Mouse (Mus musculus): ENCODE measurements at regions not wholly inside any gene's neighbourhood (a gene's known extent, or its start where the extent isn't known, plus 50 kb on each side); places are given as distances from the start of the nearest gene placed in this dataset.
A peak's percentile ranks its signal among the peaks of the same experiment; 100 is the strongest.

DNA sequence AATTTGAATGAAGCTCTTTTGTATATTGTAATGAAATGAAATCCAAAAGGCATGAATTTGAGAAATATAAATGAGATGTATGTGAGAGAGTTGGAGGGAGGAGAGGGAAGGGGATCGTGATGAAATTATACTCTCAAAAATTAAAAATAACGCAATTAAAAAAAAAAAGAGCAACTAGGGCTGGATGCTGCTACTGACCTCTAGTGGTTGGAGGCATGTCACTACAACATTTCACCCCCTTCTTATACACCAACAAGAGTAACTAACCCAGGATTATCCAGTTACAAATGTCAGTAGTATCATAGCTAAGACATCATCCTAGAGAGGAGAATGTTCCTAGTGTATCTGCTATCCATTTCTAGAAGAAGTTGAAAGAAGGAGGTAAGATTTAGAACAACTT lies 678.8 kb upstream of the Sox9 start:
- no peak for DNase-seq (ENCODE audit: low spot score)
- H3K36me3 ChIP-seq (replicated peaks; ENCODE audit: control insufficient read depth, insufficient read depth, low read length) = no peaks in the 10 kb centered on the region
- no peak overlapping the region for H3K27ac ChIP-seq (ENCODE audit: low read depth)
- no peaks in the 10 kb centered on the region for H3K27me3 ChIP-seq (ENCODE audit: control insufficient read depth, insufficient read depth, low read length)
- ATAC-seq (ENCODE audit: insufficient read depth, low read depth) = no peak
- TF ChIP-seq EP300 (IDR thresholded peaks at IDR 0.05; ENCODE audit: low read depth) (no peak), CTCF (IDR thresholded peaks at IDR 0.05; ENCODE audit: low read depth) (peak; percentile 49)
- 36% methylated on average over 2 of the region's 2 CpGs for WGBS
- H3K9ac ChIP-seq (replicated peaks; ENCODE audit: low read depth, low read length) = no peak overlapping the region
- no peak overlapping the region for H3K4me2 ChIP-seq (ENCODE audit: low read depth, low read length)
- no peaks in the 10 kb centered on the region for H3K9me3 ChIP-seq (replicated peaks; ENCODE audit: control insufficient read depth, low read length)
- H3K4me1 ChIP-seq (ENCODE audit: control insufficient read depth, insufficient read depth) = no peaks in the 10 kb centered on the region
- no peak overlapping the region for H3K4me3 ChIP-seq (ENCODE audit: low read depth, low read length)

DNA sequence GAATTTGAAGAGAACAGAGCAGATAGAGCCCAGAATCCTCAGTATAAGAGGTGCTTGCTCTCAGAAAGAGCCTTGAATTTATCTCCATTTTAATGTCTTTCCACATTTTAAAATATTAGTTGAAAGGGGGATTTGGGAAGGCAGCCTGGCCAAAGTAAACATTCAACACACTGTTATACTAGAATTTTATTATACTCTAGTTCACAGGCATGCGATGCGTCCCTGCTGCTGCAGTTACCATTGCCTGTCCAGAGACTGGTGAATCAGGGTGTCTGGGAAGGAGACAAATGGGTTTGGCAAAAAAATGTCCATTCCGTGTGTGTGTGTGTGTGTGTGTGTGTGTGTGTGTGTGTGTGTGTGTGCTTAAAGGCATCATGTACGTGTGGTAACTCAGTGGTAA lies 675.1 kb upstream of the Sox9 start:
- no peaks in the 10 kb centered on the region for H3K4me1 ChIP-seq (ENCODE audit: control insufficient read depth, insufficient read depth)
- H3K4me2 ChIP-seq (ENCODE audit: low read depth, low read length) = no peak overlapping the region
- H3K27me3 ChIP-seq (ENCODE audit: control insufficient read depth, insufficient read depth, low read length) = no peaks in the 10 kb centered on the region
- no peak overlapping the region for H3K4me3 ChIP-seq (ENCODE audit: low read depth, low read length)
- no peaks in the 10 kb centered on the region for H3K36me3 ChIP-seq (replicated peaks; ENCODE audit: control insufficient read depth, insufficient read depth, low read length)
- no peak for TF ChIP-seq EP300 (IDR thresholded peaks at IDR 0.05; ENCODE audit: low read depth)
- no peak for TF ChIP-seq CTCF (IDR thresholded peaks at IDR 0.05; ENCODE audit: low read depth)
- H3K27ac ChIP-seq (ENCODE audit: low read depth) = no peak overlapping the region
- no peak for DNase-seq (ENCODE audit: low spot score)
- H3K9ac ChIP-seq (replicated peaks; ENCODE audit: low read depth, low read length) = no peak overlapping the region
- no peak for ATAC-seq (ENCODE audit: insufficient read depth, low read depth)
- H3K9me3 ChIP-seq (replicated peaks; ENCODE audit: control insufficient read depth, low read length) = no peaks in the 10 kb centered on the region
- WGBS = 54% methylated on average over 4 of the region's 4 CpGs

DNA sequence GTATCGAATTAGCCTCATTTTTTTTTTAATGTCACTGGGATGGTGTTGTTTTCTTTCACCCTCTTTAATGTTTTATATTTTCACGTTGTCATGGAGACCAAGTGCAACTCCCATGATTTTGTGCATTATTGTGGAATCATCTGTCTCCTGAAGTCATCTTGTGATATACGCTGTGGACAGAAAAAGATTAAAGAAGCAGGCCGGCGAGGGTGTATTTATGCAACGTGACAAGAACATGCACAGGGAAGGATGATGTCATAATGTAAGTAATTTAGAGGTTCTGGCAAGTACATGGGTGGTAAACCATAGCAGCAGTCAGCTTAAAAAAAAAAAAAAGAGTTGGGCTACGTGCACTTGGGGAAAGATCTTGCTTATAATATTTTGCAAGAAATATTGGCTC lies 674.7 kb upstream of the Sox9 start:
- no peak overlapping the region for H3K9ac ChIP-seq (replicated peaks; ENCODE audit: low read depth, low read length)
- ATAC-seq (ENCODE audit: insufficient read depth, low read depth) = no peak
- H3K27ac ChIP-seq (ENCODE audit: low read depth) = no peak overlapping the region
- no peaks in the 10 kb centered on the region for H3K36me3 ChIP-seq (replicated peaks; ENCODE audit: control insufficient read depth, insufficient read depth, low read length)
- no peak overlapping the region for H3K4me2 ChIP-seq (ENCODE audit: low read depth, low read length)
- H3K4me3 ChIP-seq (ENCODE audit: low read depth, low read length) = no peak overlapping the region
- DNase-seq (ENCODE audit: low spot score) = no peak
- no peaks in the 10 kb centered on the region for H3K27me3 ChIP-seq (ENCODE audit: control insufficient read depth, insufficient read depth, low read length)
- 56% methylated on average over 7 of the region's 7 CpGs for WGBS
- TF ChIP-seq CTCF (IDR thresholded peaks at IDR 0.05; ENCODE audit: low read depth) = no peak
- TF ChIP-seq EP300 (IDR thresholded peaks at IDR 0.05; ENCODE audit: low read depth) = no peak
- no peaks in the 10 kb centered on the region for H3K9me3 ChIP-seq (replicated peaks; ENCODE audit: control insufficient read depth, low read length)
- H3K4me1 ChIP-seq (ENCODE audit: control insufficient read depth, insufficient read depth) = no peaks in the 10 kb centered on the region

DNA sequence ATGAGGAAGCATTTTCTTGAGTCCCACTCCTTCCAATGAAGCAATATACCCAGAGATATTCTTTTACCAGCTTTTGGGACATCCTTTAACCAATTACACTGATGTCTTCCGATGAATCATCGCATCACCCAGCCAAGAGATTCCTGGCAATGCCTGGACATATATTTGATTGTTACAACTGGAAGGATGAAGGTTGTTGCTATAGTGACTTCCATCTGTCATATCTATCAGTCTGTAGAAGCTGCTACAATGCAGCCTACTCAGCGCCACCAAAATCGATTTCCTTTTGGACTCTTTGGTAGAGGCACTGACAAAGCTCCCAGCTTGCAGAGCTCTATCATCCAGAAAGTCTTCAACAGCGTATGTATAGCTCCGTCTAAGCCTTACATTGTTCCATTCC lies 661.0 kb upstream of the Sox9 start:
- Histone ChIP-seq H3K9ac (replicated peaks; ENCODE audit: low read depth, low read length) (no peak overlapping the region), H3K36me3 (replicated peaks; ENCODE audit: control insufficient read depth, insufficient read depth, low read length) (no peaks in the 10 kb centered on the region), H3K4me1 (ENCODE audit: control insufficient read depth, insufficient read depth) (no peaks in the 10 kb centered on the region), H3K9me3 (replicated peaks; ENCODE audit: control insufficient read depth, low read length) (no peaks in the 10 kb centered on the region), H3K27ac (ENCODE audit: low read depth) (no peak overlapping the region), H3K27me3 (ENCODE audit: control insufficient read depth, insufficient read depth, low read length) (no peaks in the 10 kb centered on the region), H3K4me3 (ENCODE audit: low read depth, low read length) (no peak overlapping the region), H3K4me2 (ENCODE audit: low read depth, low read length) (no peak overlapping the region)
- TF ChIP-seq EP300 (IDR thresholded peaks at IDR 0.05; ENCODE audit: low read depth) (no peak), CTCF (IDR thresholded peaks at IDR 0.05; ENCODE audit: low read depth) (no peak)
- DNase-seq (ENCODE audit: low spot score) (no peak), ATAC-seq (ENCODE audit: insufficient read depth, low read depth) (no peak)
- WGBS = 90% methylated on average over 6 of the region's 6 CpGs

DNA sequence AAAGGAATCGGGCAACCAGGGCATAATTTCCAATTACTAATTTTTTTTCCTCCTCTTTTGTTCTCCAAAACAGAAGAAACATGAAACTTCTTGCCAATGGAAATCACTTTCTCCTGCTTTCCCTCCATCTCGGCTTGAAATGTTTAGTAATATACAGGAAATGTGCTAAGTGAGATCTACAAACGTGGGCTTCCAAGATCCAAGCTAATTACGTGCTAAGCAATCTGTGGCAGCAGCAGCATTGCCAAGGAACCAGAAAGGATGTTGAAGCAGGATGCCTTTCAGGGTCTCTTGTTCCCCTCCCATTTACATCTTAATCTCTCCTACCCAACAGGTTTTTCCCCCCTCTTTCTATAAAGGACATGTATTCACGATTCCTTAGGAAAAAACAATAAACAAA lies 660.2 kb upstream of the Sox9 start:
- Histone ChIP-seq H3K36me3 (replicated peaks; ENCODE audit: control insufficient read depth, insufficient read depth, low read length) (no peaks in the 10 kb centered on the region), H3K4me2 (ENCODE audit: low read depth, low read length) (no peak overlapping the region), H3K27me3 (ENCODE audit: control insufficient read depth, insufficient read depth, low read length) (no peaks in the 10 kb centered on the region), H3K4me3 (ENCODE audit: low read depth, low read length) (no peak overlapping the region), H3K9me3 (replicated peaks; ENCODE audit: control insufficient read depth, low read length) (no peaks in the 10 kb centered on the region), H3K9ac (replicated peaks; ENCODE audit: low read depth, low read length) (no peak overlapping the region), H3K4me1 (ENCODE audit: control insufficient read depth, insufficient read depth) (no peaks in the 10 kb centered on the region), H3K27ac (ENCODE audit: low read depth) (no peak overlapping the region)
- 48% methylated on average over 5 of the region's 5 CpGs for WGBS
- TF ChIP-seq CTCF (IDR thresholded peaks at IDR 0.05; ENCODE audit: low read depth) (no peak), EP300 (IDR thresholded peaks at IDR 0.05; ENCODE audit: low read depth) (no peak)
- no peak for ATAC-seq (ENCODE audit: insufficient read depth, low read depth)
- no peak for DNase-seq (ENCODE audit: low spot score)

DNA sequence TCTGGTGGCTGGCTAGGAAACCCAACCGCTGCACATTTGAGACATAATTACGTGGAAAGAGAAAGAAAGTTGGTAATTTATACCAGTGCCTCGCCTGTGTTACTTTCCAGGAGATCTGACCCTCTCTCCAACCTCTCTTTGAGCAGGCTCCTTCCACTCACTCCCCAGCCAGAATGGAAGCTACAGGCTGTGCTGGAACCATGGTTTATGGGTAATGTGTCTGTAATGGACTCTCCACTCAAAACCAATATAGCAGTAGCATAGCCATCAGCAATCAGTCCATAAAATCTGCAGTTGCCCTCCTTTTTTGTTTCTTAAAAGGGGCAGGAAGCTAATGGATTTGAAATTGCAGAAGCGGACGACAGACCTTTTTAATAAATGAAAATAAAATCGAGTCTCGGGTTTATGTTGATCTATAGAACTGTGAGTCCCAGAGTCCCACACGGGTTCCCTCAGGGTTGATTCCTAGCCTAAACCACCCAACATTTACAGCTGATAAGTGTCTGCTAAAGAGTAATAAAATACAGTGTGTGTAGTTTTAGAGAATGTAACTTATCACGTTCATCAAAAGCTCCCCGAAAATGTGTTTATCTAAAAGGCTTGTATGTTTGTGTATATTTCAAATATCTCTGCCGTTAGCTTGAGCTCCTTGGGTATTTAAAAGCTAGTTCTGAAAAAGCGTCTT lies 656.6 kb upstream of the Sox9 start:
- Histone ChIP-seq H3K4me2 (ENCODE audit: low read depth, low read length) (no peak overlapping the region), H3K9me3 (replicated peaks; ENCODE audit: control insufficient read depth, low read length) (no peaks in the 10 kb centered on the region), H3K27me3 (ENCODE audit: control insufficient read depth, insufficient read depth, low read length) (no peaks in the 10 kb centered on the region), H3K9ac (replicated peaks; ENCODE audit: low read depth, low read length) (no peak overlapping the region), H3K36me3 (replicated peaks; ENCODE audit: control insufficient read depth, insufficient read depth, low read length) (no peaks in the 10 kb centered on the region), H3K4me3 (ENCODE audit: low read depth, low read length) (no peak overlapping the region), H3K4me1 (ENCODE audit: control insufficient read depth, insufficient read depth) (no peaks in the 10 kb centered on the region), H3K27ac (ENCODE audit: low read depth) (no peak overlapping the region)
- TF ChIP-seq EP300 (IDR thresholded peaks at IDR 0.05; ENCODE audit: low read depth) (no peak), CTCF (IDR thresholded peaks at IDR 0.05; ENCODE audit: low read depth) (no peak)
- ATAC-seq (ENCODE audit: insufficient read depth, low read depth) = no peak
- WGBS = 70% methylated on average over 12 of the region's 12 CpGs
- no peak for DNase-seq (ENCODE audit: low spot score)
